Mouse (Mus musculus): ENCODE data around the gene Gabpb2.

GRCm38 (mm10) chr3:95228148-95228893, 10.6 kb upstream of the Gabpb2 start, which contains the start of gene Cdc42se1:
- no peak for TF ChIP-seq CTCF (conservative IDR thresholded peaks at IDR 0.05; ENCODE audit: low read length)
- no peak for TF ChIP-seq POU5F1 (IDR thresholded peaks at IDR 0.05; ENCODE audit: borderline replicate concordance, low read length)
- no peak for TF ChIP-seq NANOG (IDR thresholded peaks at IDR 0.05; ENCODE audit: borderline replicate concordance, low read length)

All from E14TG2a.4 (cell line).